Mouse (Mus musculus) cerebellum, adult 2 months (tissue): ENCODE data around the gene Prkd1.

Experiments used
- CTCF ChIP-seq: fragments of 200-500 bp; IDR thresholded peaks from 2 replicates; pipeline ENCODE4 v1.5.1; 2011; ENCODE audit warnings: low read depth, mild to moderate bottlenecking, control low read depth, low read length, moderate library complexity, borderline replicate concordance; ENCODE audit not compliant: insufficient read depth
- POLR2A ChIP-seq: fragments of 200-500 bp; IDR thresholded peaks from 2 replicates; pipeline ENCODE4 v1.6.1; 2011; ENCODE audit warnings: low read length, control low read depth, borderline replicate concordance; ENCODE audit not compliant: insufficient read depth

DNA sequence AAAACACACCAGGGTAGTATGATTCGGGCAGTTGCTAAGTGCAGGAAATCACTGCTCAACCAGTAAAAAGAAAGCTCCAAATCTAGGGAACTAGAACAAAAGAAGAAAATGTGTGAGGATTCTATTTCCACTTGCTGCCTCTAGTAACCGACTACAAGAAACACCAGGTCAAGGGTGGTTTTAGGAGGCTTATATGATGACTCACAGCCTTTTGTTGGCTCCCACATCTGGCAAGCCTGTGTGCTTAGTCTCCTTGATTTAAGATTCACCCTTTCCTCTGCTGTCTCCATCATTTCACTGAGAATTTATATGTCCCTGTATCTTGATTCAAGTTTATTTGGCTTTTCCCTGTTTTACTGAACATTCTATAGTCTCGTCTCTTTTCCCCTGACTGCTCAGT lies 339.6 kb downstream of the Prkd1 start:
- TF ChIP-seq POLR2A, result no peak
- TF ChIP-seq CTCF, result no peak
